Mouse (Mus musculus): ENCODE data around the gene Dusp1. TPM values are rescaled to one million over a fixed set of nuclear protein-coding genes. Genes with fewer than 3 reads are reported as not detected.

The Dusp1 gene
- 70.6 and 74.6 TPM in 2 replicates for polyA plus RNA-seq (2012; rRNA removed)

DNA sequence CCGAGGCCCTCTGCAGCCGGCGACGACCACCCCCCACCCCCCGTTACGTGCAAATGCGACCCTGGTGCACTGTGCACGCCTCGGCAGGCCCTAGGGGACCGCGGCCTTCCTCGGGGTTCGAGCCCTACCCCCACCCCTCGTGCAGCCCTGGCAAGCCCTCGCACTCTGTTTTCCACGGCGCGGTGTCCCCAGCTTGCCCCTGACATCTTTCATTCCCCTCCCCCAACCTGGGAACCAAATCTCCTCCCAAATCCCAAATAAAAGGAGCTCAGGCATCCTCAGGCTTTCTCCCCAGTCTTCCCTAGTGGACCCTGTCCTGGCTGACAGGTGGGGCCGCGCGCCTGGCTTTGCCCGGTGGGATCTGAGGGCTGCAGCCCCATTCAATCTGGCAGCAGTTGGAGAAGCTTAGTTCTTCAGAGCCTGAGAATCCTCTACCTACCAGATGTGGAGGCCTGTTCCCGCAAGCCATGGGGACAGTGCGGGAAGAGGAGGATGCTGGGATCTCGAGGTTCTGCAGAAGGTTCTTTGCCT, at the start of gene Dusp1:
Gene Dusp1, minus strand, starts transcription at position 478 of the 531 bp plus-strand sequence.

GRCm38 (mm10) chr17:26561290-26561640, 663 bp downstream of the Dusp1 start, which contains the start of gene Ergic1:
TSS of gene Ergic1 (plus strand) at chr17:26561489.

Other genes with a start within 250 kb of the Dusp1 start
- gene Neurl1b, start 147.3 kb downstream of the Dusp1 start, polyA plus RNA-seq (2012; rRNA removed), result 49.4 and 64.5 TPM in 2 replicates
- 170 and 222 TPM in 2 replicates for gene Ergic1, start 639 bp downstream of the Dusp1 start, polyA plus RNA-seq (2012; rRNA removed)
- gene Atp6v0e, start 101.1 kb upstream of the Dusp1 start, polyA plus RNA-seq (2012; rRNA removed), result 164 and 173 TPM in 2 replicates
- gene Crebrf, start 153.5 kb upstream of the Dusp1 start, polyA plus RNA-seq (2012; rRNA removed), result 2.8 and 3.1 TPM in 2 replicates
- gene Bnip1, start 218.9 kb upstream of the Dusp1 start, polyA plus RNA-seq (2012; rRNA removed), result 17.4 and 20.4 TPM in 2 replicates

All from ovary, adult 2 months (tissue).